Mouse (Mus musculus) heart, embryonic 13.5 days (tissue): ENCODE measurements around the gene Gm12845. TPM values are rescaled to one million over a fixed set of nuclear protein-coding genes. Genes with fewer than 3 reads are reported as not detected.

ENCODE experiments used
- ATAC-seq: fragments of 200-750 bp; cut with Nextera tagmentation; 2 replicates; pipeline ENCODE4 v1.8.0; 2017; ENCODE audit warnings: moderate TSS enrichment; ENCODE audit not compliant: insufficient number of reproducible peaks, low FRiP score, low TSS enrichment; ENCODE audit errors: extremely low read depth
- H3K27ac ChIP-seq: fragments of 300-500 bp; sonication (generic); replicated peaks from 2 replicates; pipeline ENCODE4 v1.5.1; 2015; ENCODE audit warnings: moderate library complexity, mild to moderate bottlenecking, inconsistent platforms
- H3K27me3 ChIP-seq: fragments of 300-500 bp; sonication (generic); replicated peaks from 2 replicates; pipeline ENCODE4 v1.6.1; 2015; ENCODE audit warnings: mild to moderate bottlenecking, inconsistent platforms
- H3K36me3 ChIP-seq: fragments of 300-500 bp; sonication (generic); 2 replicates; pipeline ENCODE4 v1.6.1; 2015; ENCODE audit warnings: mild to moderate bottlenecking, inconsistent platforms
- H3K4me1 ChIP-seq: fragments of 300-500 bp; sonication (generic); 2 replicates; pipeline ENCODE4 v1.6.1; 2015; ENCODE audit warnings: inconsistent platforms
- H3K4me2 ChIP-seq: fragments of 300-500 bp; sonication (generic); 2 replicates; pipeline ENCODE4 v1.6.1; 2015; ENCODE audit warnings: inconsistent platforms, mild to moderate bottlenecking, moderate library complexity
- H3K4me3 ChIP-seq: fragments of 300-500 bp; sonication (generic); 2 replicates; pipeline ENCODE4 v1.5.1; 2015; ENCODE audit warnings: moderate library complexity, mild to moderate bottlenecking, inconsistent platforms
- H3K9ac ChIP-seq: fragments of 300-500 bp; sonication (generic); 2 replicates; pipeline ENCODE4 v1.6.1; 2015; ENCODE audit warnings: inconsistent platforms, mild to moderate bottlenecking, moderate library complexity
- H3K9me3 ChIP-seq: fragments of 300-500 bp; sonication (generic); 2 replicates; pipeline ENCODE4 v1.6.1; 2016; ENCODE audit warnings: inconsistent platforms
- WGBS: fragments of 180-500 bp; shearing (Covaris S2); methylation state at CpG from one replicate; pipeline ENCODE4 v1.1.7; 2015; ENCODE audit warnings: mixed read lengths; 5-methylcytosine and 5-hydroxymethylcytosine counted together
- polyA plus RNA-seq: library from polyadenylated mRNA; unstranded; fragments of >200 nt; fragmentation: Nextera tagmentation; extraction: Ambion mirVana; gene quantifications from 2 replicates; pipeline ENCODE4 v1.2.1, GENCODE M21; 2015

Gm12845 gene
- not detected in 2 replicates for polyA plus RNA-seq

- Histone ChIP-seq H3K9ac (no peak within 1 kb of the TSS), H3K27me3 (0 out of 2 replicates have a peak, but pooled peaks cover 3% of the 10 kb centered on the region), H3K9me3 (no peaks in the 10 kb centered on the region), H3K4me1 (no peaks in the 10 kb centered on the region), H3K4me3 (no peak within 1 kb of the TSS), H3K27ac (no peak within 1 kb of the TSS), H3K36me3 (no peaks in the 10 kb centered on the region), H3K4me2 (no peak within 1 kb of the TSS)
- ATAC-seq, result no peak
- 87% methylated on average over 1 of the region's 1 CpGs for WGBS
Measured at GRCm38 (mm10) chr4:117724112-117724511, at the start of gene Gm12845. TSS of gene Gm12845 (plus strand) at chr4:117724412.

- peaks cover 9% of the 10 kb centered on the region for H3K4me1 ChIP-seq
- no peak for ATAC-seq
- H3K9me3 ChIP-seq, result no peaks in the 10 kb centered on the region
- no peak overlapping the region for H3K4me2 ChIP-seq
- WGBS, result 25% methylated on average over 3 of the region's 3 CpGs
- peaks cover 85% of the 10 kb centered on the region for H3K36me3 ChIP-seq
- no peak overlapping the region for H3K9ac ChIP-seq
- H3K4me3 ChIP-seq, result no peak overlapping the region
- no peaks in the 10 kb centered on the region for H3K27me3 ChIP-seq
- no peak overlapping the region for H3K27ac ChIP-seq
Measured at GRCm38 (mm10) chr4:117676903-117677302, 47.3 kb upstream of the Gm12845 start.

- Histone ChIP-seq H3K4me3 (peak overlapping the region; percentile 67), H3K36me3 (peaks cover 50% of the 10 kb centered on the region), H3K4me2 (peak overlapping the region; percentile 91), H3K9ac (peak overlapping the region; percentile 86; the same call in 1 of the 2 replicates), H3K27me3 (no peaks in the 10 kb centered on the region), H3K27ac (no peak overlapping the region), H3K9me3 (no peaks in the 10 kb centered on the region), H3K4me1 (peaks cover 18% of the 10 kb centered on the region)
- WGBS, result 71% methylated on average over 6 of the region's 6 CpGs
- ATAC-seq, result no peak
Measured at GRCm38 (mm10) chr4:117680963-117681362, 43.2 kb upstream of the Gm12845 start.

- Histone ChIP-seq H3K36me3 (peaks cover 41% of the 10 kb centered on the region), H3K27ac (peak within 1 kb of the TSS; percentile 8; the same call in 1 of the 2 replicates), H3K4me1 (peaks cover 18% of the 10 kb centered on the region), H3K4me3 (peak within 1 kb of the TSS; percentile 67), H3K27me3 (no peaks in the 10 kb centered on the region), H3K9me3 (no peaks in the 10 kb centered on the region), H3K9ac (peak within 1 kb of the TSS; percentile 86), H3K4me2 (peak within 1 kb of the TSS; percentile 91)
- under 1% methylated on average over 33 of the region's 33 CpGs for WGBS
- 0 out of 2 replicates have a peak, but pooled peaks have one; percentile 37 for ATAC-seq
Measured at GRCm38 (mm10) chr4:117681931-117682461, 42.2 kb upstream of the Gm12845 start, which contains the start of gene Dmap1. TSS of gene Dmap1 (minus strand) at chr4:117682273.

- no peak for ATAC-seq
- peaks cover 18% of the 10 kb centered on the region for H3K4me1 ChIP-seq
- H3K9me3 ChIP-seq, result no peaks in the 10 kb centered on the region
- 0 out of 2 replicates have a peak overlapping the region, but pooled peaks have one; percentile 8 for H3K27ac ChIP-seq
- H3K4me3 ChIP-seq, result peak overlapping the region; percentile 67
- peak overlapping the region; percentile 91 for H3K4me2 ChIP-seq
- no peaks in the 10 kb centered on the region for H3K27me3 ChIP-seq
- peaks cover 36% of the 10 kb centered on the region for H3K36me3 ChIP-seq
- H3K9ac ChIP-seq, result peak overlapping the region; percentile 86
Measured at GRCm38 (mm10) chr4:117682463-117682862, 41.7 kb upstream of the Gm12845 start.

GRCm38 (mm10) chr4:117683048-117683768 lies 41.0 kb upstream of the Gm12845 start:
- no peak for ATAC-seq
- Histone ChIP-seq H3K27ac (no peak overlapping the region), H3K27me3 (no peaks in the 10 kb centered on the region), H3K4me2 (peak overlapping the region; percentile 91; the same call in 1 of the 2 replicates), H3K4me3 (no peak overlapping the region), H3K9ac (no peak overlapping the region), H3K36me3 (peaks cover 29% of the 10 kb centered on the region), H3K4me1 (peaks cover 18% of the 10 kb centered on the region), H3K9me3 (no peaks in the 10 kb centered on the region)
- WGBS, result 60% methylated on average over 6 of the region's 6 CpGs

- Histone ChIP-seq H3K9ac (no peak overlapping the region), H3K4me1 (peaks cover 12% of the 10 kb centered on the region), H3K36me3 (no peaks in the 10 kb centered on the region), H3K4me3 (no peak overlapping the region), H3K27ac (no peak overlapping the region), H3K27me3 (no peaks in the 10 kb centered on the region), H3K4me2 (no peak overlapping the region), H3K9me3 (no peaks in the 10 kb centered on the region)
- 79% methylated on average over 4 of the region's 4 CpGs for WGBS
- ATAC-seq, result no peak
Measured at GRCm38 (mm10) chr4:117686354-117686753, 37.9 kb upstream of the Gm12845 start.

- Histone ChIP-seq H3K27me3 (peaks cover 6% of the 10 kb centered on the region; the same call in 1 of the 2 replicates), H3K9me3 (no peaks in the 10 kb centered on the region), H3K4me2 (no peak overlapping the region), H3K4me3 (no peak overlapping the region), H3K4me1 (no peaks in the 10 kb centered on the region), H3K9ac (no peak overlapping the region), H3K36me3 (no peaks in the 10 kb centered on the region), H3K27ac (no peak overlapping the region)
- no peak for ATAC-seq
- 4% methylated on average over 7 of the region's 7 CpGs for WGBS
Measured at GRCm38 (mm10) chr4:117705361-117705760, 18.9 kb upstream of the Gm12845 start.

- H3K9ac ChIP-seq, result no peak overlapping the region
- H3K36me3 ChIP-seq, result no peaks in the 10 kb centered on the region
- H3K9me3 ChIP-seq, result no peaks in the 10 kb centered on the region
- 53% methylated on average over 3 of the region's 3 CpGs for WGBS
- H3K4me3 ChIP-seq, result no peak overlapping the region
- H3K27ac ChIP-seq, result no peak overlapping the region
- no peaks in the 10 kb centered on the region for H3K4me1 ChIP-seq
- H3K27me3 ChIP-seq, result peaks cover 6% of the 10 kb centered on the region; the same call in 1 of the 2 replicates
- ATAC-seq, result no peak
- no peak overlapping the region for H3K4me2 ChIP-seq
Measured at GRCm38 (mm10) chr4:117708780-117709550, 15.2 kb upstream of the Gm12845 start.

GRCm38 (mm10) chr4:117712314-117712713 lies 11.9 kb upstream of the Gm12845 start:
- H3K36me3 ChIP-seq, result no peaks in the 10 kb centered on the region
- H3K27me3 ChIP-seq, result no peaks in the 10 kb centered on the region
- H3K27ac ChIP-seq, result no peak overlapping the region
- H3K9me3 ChIP-seq, result no peaks in the 10 kb centered on the region
- no peak overlapping the region for H3K9ac ChIP-seq
- no peaks in the 10 kb centered on the region for H3K4me1 ChIP-seq
- no peak overlapping the region for H3K4me3 ChIP-seq
- H3K4me2 ChIP-seq, result no peak overlapping the region
- no peak for ATAC-seq
- 65% methylated on average over 3 of the region's 3 CpGs for WGBS
